Mouse (Mus musculus): ENCODE results near the gene Dnah12.

DNA sequence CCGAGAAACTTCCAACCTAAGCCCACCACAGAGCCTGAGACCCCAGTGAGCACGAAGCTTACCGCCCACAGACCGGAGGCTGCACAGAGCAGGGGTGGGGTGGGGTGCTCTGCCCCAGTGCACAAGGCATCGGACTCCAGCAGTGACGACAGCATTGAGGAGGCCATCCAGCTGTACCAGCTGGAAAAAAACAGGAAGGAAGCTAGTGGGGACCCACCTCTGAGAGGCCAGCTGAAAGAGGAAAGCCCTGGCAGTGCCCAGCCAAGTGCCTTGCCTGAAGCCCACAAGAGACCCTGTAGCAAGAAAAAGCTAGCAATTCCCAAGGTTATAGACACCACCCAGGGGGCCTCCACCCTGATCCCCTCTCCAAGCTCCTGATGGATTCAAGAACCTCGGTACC, 112.4 kb downstream of the Dnah12 start:
- no peak for TF ChIP-seq CTCF (IDR thresholded peaks at IDR 0.05; ENCODE audit: low read depth)
- no peak for TF ChIP-seq EP300 (IDR thresholded peaks at IDR 0.05; ENCODE audit: low read depth)
